Mouse (Mus musculus): ENCODE data around the gene Nhlh2.
A peak's percentile ranks its signal among the peaks of the same experiment; 100 is the strongest.

The Nhlh2 gene

DNA sequence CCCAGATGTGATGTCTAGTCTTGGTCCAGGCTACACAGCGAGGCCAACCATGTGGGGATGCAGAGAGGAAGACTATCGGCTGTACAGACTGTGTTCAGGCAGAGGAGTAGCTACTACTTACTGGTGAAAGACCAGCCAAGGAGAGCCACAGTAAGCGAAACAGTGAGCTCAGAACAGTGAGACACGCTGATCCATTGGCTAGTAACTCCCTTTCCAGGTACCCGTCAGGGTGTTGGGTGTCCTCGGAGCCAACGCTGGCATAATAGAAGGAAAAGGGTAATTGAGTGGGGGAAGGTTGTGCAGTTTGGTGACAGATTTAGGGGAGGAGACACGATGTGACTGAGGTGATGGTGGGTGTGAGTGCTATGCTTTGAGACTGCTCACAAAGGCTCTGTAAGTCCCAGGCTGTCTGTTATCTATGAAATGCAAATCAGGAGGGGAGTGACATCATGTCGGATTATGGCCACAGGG, 15.1 kb downstream of the Nhlh2 start:
- no peak for DNase-seq (ENCODE audit: low spot score in 2 of 2)

- DNase-seq (ENCODE audit: low spot score in 2 of 2), result no peak
Observed at GRCm38 (mm10) chr3:102025659-102026058, 15.8 kb downstream of the Nhlh2 start.

- no peak for DNase-seq (ENCODE audit: low spot score in 2 of 2)
Observed at GRCm38 (mm10) chr3:102027880-102028279, 18.0 kb downstream of the Nhlh2 start.

GRCm38 (mm10) chr3:102037806-102038205, 27.9 kb downstream of the Nhlh2 start:
- DNase-seq (ENCODE audit: low spot score in 2 of 2), result no peak

GRCm38 (mm10) chr3:102038608-102039007, 28.7 kb downstream of the Nhlh2 start:
- DNase-seq (ENCODE audit: low spot score in 2 of 2), result no peak

DNA sequence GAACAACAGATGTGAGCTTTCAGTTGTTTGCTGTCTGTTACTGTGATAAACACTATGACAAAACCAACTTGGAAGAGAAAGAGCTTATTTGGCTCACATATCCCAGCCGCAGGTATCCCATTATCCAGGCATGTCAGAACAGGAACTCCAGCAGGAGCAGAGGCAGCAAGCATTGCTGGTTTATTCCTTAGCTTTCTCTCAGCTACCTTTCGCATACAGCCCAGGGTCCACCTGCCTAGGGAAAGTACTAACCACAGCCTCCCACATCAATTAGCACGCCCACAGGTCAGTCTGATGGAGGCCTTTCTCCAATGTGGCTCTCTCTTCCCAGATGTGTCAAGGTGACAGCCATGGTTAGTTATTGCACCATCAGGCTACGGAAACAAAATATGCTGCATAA, 31.8 kb downstream of the Nhlh2 start:
- DNase-seq (ENCODE audit: low spot score in 2 of 2), result no peak

DNA sequence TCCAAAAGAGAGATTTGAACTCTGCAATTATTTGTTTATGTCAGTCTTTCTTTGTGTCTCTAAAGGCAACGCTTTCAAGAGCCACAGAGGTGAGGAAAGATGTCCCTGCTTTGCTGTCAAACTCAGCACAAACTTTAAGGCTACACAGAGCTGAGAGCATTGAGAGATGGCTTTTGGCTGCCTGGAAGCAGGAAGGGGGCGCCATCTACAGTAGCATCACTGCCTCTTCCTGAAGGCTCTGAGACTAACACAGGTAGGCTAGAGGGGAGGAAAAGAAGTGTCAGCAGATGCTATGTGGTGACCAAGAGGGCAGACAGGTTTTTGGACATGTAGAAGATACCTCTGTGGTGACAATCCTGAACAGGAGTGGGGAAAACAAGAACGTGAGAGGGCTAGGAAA, 35.2 kb downstream of the Nhlh2 start:
- no peak for DNase-seq (ENCODE audit: low spot score in 2 of 2)

GRCm38 (mm10) chr3:102047532-102047931, 37.7 kb downstream of the Nhlh2 start:
- no peak for DNase-seq (ENCODE audit: low spot score in 2 of 2)

- no peak for DNase-seq (ENCODE audit: low spot score in 2 of 2)
Observed at GRCm38 (mm10) chr3:102049207-102050104, 39.6 kb downstream of the Nhlh2 start.

GRCm38 (mm10) chr3:102052036-102052435, 42.2 kb downstream of the Nhlh2 start:
- DNase-seq (ENCODE audit: low spot score in 2 of 2), result no peak

DNA sequence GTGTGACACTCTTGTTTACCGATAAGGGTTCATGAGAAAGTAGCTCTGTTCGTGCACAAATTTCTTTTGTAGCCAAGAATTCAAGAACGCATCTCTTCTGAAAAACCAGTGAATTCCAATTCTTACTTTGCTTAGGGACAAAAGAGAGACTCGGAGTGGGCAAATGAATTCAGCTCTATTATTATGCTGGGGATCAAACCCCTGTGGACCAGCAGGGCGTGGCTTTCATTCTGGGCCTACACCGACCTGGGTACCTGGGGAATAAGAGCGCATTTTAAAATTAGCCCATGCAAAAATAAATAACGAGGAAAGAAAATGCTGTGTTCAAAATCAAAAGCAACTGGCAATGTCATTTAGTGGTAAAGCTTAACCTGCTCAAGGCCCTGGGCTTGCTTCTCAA, 43.4 kb downstream of the Nhlh2 start:
- no peak for DNase-seq (ENCODE audit: low spot score in 2 of 2)

DNA sequence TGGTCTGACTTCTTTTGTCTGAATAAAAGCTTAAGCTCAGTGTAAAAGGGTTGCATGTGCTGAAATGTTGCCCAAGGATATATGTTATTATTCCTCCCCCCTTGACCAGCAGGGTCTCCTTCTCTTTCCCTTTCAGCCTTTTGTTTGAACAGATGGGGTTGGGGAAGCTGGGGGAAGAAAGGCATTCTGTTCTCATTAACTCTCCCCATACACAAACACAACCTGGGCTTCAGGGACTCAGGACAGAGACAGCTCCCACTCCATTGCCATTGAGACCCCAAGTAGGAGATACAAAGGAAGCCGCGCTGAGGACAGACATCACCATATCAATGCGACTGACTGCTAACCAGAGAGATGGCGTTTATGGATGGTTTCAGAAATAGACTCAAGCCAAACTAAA, 46.0 kb downstream of the Nhlh2 start:
- no peak for DNase-seq (ENCODE audit: low spot score in 2 of 2)

DNA sequence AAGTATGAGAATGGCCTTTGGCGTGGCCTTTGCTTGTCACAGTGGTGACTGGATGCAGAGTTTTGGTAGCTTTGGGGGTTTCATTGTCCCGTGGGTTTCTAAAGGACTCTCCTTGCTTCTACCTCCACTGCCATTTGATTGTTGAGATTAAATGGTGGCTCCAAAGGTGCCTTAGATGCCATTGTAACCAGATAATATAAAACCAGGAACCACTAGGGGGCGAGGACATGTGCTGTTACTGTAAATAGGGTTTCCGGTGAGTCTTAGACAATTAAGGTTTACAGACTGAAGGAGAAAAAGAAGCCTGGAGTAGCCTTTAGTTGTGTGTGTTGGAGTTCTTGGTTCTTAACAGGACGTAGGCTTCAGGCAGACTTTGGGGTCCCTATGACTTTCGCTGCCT, 50.2 kb downstream of the Nhlh2 start:
- DNase-seq (ENCODE audit: low spot score in 2 of 2), result no peak

- DNase-seq (ENCODE audit: low spot score in 2 of 2), result peak in 1 of 2 experiments; percentile 40
Observed at GRCm38 (mm10) chr3:102061923-102062670, 52.2 kb downstream of the Nhlh2 start.

DNA sequence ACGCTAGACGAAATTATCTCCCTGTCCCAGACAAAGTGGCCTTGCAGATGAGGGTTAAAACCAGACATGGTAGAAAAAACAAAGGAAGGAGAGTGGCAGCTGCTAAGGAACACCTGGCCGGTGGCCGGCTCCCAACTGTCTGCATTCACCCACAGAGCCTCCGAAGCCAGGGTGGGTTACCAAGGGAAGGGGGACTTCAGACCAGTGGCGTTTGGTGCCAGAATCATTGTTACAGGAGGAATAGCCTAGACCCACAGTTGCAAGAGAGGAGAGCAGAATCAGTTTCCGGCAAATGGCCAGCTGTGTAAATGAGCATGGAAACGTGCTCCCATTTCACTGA, 52.8 kb downstream of the Nhlh2 start:
- no peak for DNase-seq (ENCODE audit: low spot score in 2 of 2)

- no peak for DNase-seq (ENCODE audit: low spot score in 2 of 2)
Observed at GRCm38 (mm10) chr3:102063273-102064120, 53.6 kb downstream of the Nhlh2 start.

- DNase-seq (ENCODE audit: low spot score in 2 of 2), result no peak
Observed at GRCm38 (mm10) chr3:102064566-102064965, 54.7 kb downstream of the Nhlh2 start.
